Mouse (Mus musculus): ENCODE measurements around the gene Jph3. TPM values are rescaled to one million over a fixed set of nuclear protein-coding genes. Genes with fewer than 3 reads are reported as not detected.

Gene Jph3
- polyA plus RNA-seq, 1 experiment from 2014 or later, result 47.7 TPM

- no peak overlapping the region for H3K9ac ChIP-seq
- H3K27ac ChIP-seq, result no peak overlapping the region
- no peaks in the 10 kb centered on the region for H3K36me3 ChIP-seq
- H3K27me3 ChIP-seq, result 0 out of 2 replicates have a peak, but pooled peaks cover 5% of the 10 kb centered on the region
- H3K4me3 ChIP-seq, result no peak overlapping the region
- 54% methylated on average over 7 of the region's 7 CpGs for WGBS
- H3K9me3 ChIP-seq (replicated peaks), result no peaks in the 10 kb centered on the region
- H3K4me1 ChIP-seq, result peaks cover 7% of the 10 kb centered on the region; the same call in 1 of the 2 replicates
- no peak overlapping the region for H3K4me2 ChIP-seq (replicated peaks)
- peak; percentile 51; the same call in 1 of the 2 replicates for ATAC-seq (ENCODE audit: low FRiP score)
Observed at GRCm38 (mm10) chr8:121762999-121763699, 33.7 kb downstream of the Jph3 start.

GRCm38 (mm10) chr8:121763700-121764013 lies 34.2 kb downstream of the Jph3 start:
- Histone ChIP-seq H3K27me3 (0 out of 2 replicates have a peak, but pooled peaks cover 5% of the 10 kb centered on the region), H3K27ac (no peak overlapping the region), H3K4me3 (no peak overlapping the region), H3K36me3 (no peaks in the 10 kb centered on the region), H3K4me1 (peaks cover 7% of the 10 kb centered on the region; the same call in 1 of the 2 replicates), H3K9ac (no peak overlapping the region), H3K9me3 (replicated peaks) (no peaks in the 10 kb centered on the region), H3K4me2 (replicated peaks) (no peak overlapping the region)
- whole genome bisulfite sequencing, result 71% methylated on average over 9 of the region's 9 CpGs
- ATAC-seq (ENCODE audit: low FRiP score), result peak; percentile 42; the same call in 1 of the 2 replicates

- 72% methylated on average over 7 of the region's 7 CpGs for WGBS
- Histone ChIP-seq H3K27ac (no peak overlapping the region), H3K4me2 (replicated peaks) (no peak overlapping the region), H3K27me3 (0 out of 2 replicates have a peak, but pooled peaks cover 1% of the 10 kb centered on the region), H3K4me1 (peaks cover 19% of the 10 kb centered on the region), H3K9ac (no peak overlapping the region), H3K36me3 (no peaks in the 10 kb centered on the region), H3K9me3 (replicated peaks) (no peaks in the 10 kb centered on the region), H3K4me3 (no peak overlapping the region)
- no peak for ATAC-seq (ENCODE audit: low FRiP score)
Observed at GRCm38 (mm10) chr8:121765594-121766138, 36.2 kb downstream of the Jph3 start.

GRCm38 (mm10) chr8:121769095-121769494 lies 39.7 kb downstream of the Jph3 start:
- H3K9me3 ChIP-seq (replicated peaks), result no peaks in the 10 kb centered on the region
- H3K27me3 ChIP-seq, result no peaks in the 10 kb centered on the region
- no peak for ATAC-seq (ENCODE audit: low FRiP score)
- H3K4me3 ChIP-seq, result no peak overlapping the region
- no peaks in the 10 kb centered on the region for H3K36me3 ChIP-seq
- no peak overlapping the region for H3K27ac ChIP-seq
- no peak overlapping the region for H3K4me2 ChIP-seq (replicated peaks)
- peaks cover 27% of the 10 kb centered on the region for H3K4me1 ChIP-seq
- H3K9ac ChIP-seq, result no peak overlapping the region
- WGBS, result 63% methylated on average over 3 of the region's 3 CpGs

- no peaks in the 10 kb centered on the region for H3K9me3 ChIP-seq (replicated peaks)
- H3K9ac ChIP-seq, result no peak overlapping the region
- no peaks in the 10 kb centered on the region for H3K27me3 ChIP-seq
- H3K36me3 ChIP-seq, result no peaks in the 10 kb centered on the region
- WGBS, result 97% methylated on average over 2 of the region's 2 CpGs
- no peak for ATAC-seq (ENCODE audit: low FRiP score)
- no peak overlapping the region for H3K27ac ChIP-seq
- H3K4me2 ChIP-seq (replicated peaks), result no peak overlapping the region
- H3K4me3 ChIP-seq, result no peak overlapping the region
- H3K4me1 ChIP-seq, result peaks cover 27% of the 10 kb centered on the region
Observed at GRCm38 (mm10) chr8:121769621-121770020, 40.2 kb downstream of the Jph3 start.

GRCm38 (mm10) chr8:121770845-121771752 lies 41.7 kb downstream of the Jph3 start:
- 22% methylated on average over 19 of the region's 19 CpGs for WGBS
- Histone ChIP-seq H3K9me3 (replicated peaks) (no peaks in the 10 kb centered on the region), H3K4me1 (peaks cover 27% of the 10 kb centered on the region), H3K27me3 (no peaks in the 10 kb centered on the region), H3K4me3 (no peak overlapping the region), H3K36me3 (no peaks in the 10 kb centered on the region), H3K27ac (peak overlapping the region; percentile 66; the same call in 1 of the 2 replicates), H3K9ac (0 out of 2 replicates have a peak overlapping the region, but pooled peaks have one; percentile 37), H3K4me2 (replicated peaks) (peak overlapping the region; percentile 36)
- ATAC-seq (ENCODE audit: low FRiP score), result peak; percentile 84

- Histone ChIP-seq H3K27me3 (no peaks in the 10 kb centered on the region), H3K27ac (no peak overlapping the region), H3K9me3 (replicated peaks) (no peaks in the 10 kb centered on the region), H3K36me3 (no peaks in the 10 kb centered on the region), H3K4me3 (no peak overlapping the region), H3K4me2 (replicated peaks) (no peak overlapping the region), H3K9ac (no peak overlapping the region), H3K4me1 (peaks cover 27% of the 10 kb centered on the region)
- no peak for ATAC-seq (ENCODE audit: low FRiP score)
- 91% methylated on average over 12 of the region's 12 CpGs for WGBS
Observed at GRCm38 (mm10) chr8:121773876-121774275, 44.5 kb downstream of the Jph3 start.

- WGBS, result 73% methylated on average over 5 of the region's 5 CpGs
- ATAC-seq (ENCODE audit: low FRiP score), result no peak
Observed at GRCm38 (mm10) chr8:121782493-121782892, 53.1 kb downstream of the Jph3 start.

GRCm38 (mm10) chr8:121786542-121786941 lies 57.1 kb downstream of the Jph3 start:
- Histone ChIP-seq H3K36me3 (peaks cover 10% of the 10 kb centered on the region; the same call in 1 of the 2 replicates), H3K4me2 (replicated peaks) (no peak overlapping the region), H3K9ac (no peak overlapping the region), H3K4me1 (no peaks in the 10 kb centered on the region; the same call in 1 of the 2 replicates), H3K4me3 (no peak overlapping the region), H3K9me3 (replicated peaks) (no peaks in the 10 kb centered on the region), H3K27ac (no peak overlapping the region), H3K27me3 (no peaks in the 10 kb centered on the region)
- ATAC-seq (ENCODE audit: low FRiP score), result no peak
- 60% methylated on average over 10 of the region's 10 CpGs for WGBS

More at GRCm38 (mm10) chr8:121782493-121782892, 53.1 kb downstream of the Jph3 start:
- Histone ChIP-seq H3K4me2 (replicated peaks) (no peak overlapping the region), H3K4me1 (no peaks in the 10 kb centered on the region; the same call in none of the 2 replicates), H3K36me3 (peaks cover 4% of the 10 kb centered on the region; the same call in 1 of the 2 replicates), H3K27me3 (no peaks in the 10 kb centered on the region), H3K9me3 (replicated peaks) (no peaks in the 10 kb centered on the region), H3K4me3 (no peak overlapping the region), H3K9ac (no peak overlapping the region), H3K27ac (no peak overlapping the region)

- WGBS, result 85% methylated on average over 8 of the region's 8 CpGs
- Histone ChIP-seq H3K9ac (no peak overlapping the region), H3K27ac (no peak overlapping the region), H3K36me3 (peaks cover 16% of the 10 kb centered on the region; the same call in 1 of the 2 replicates), H3K4me1 (no peaks in the 10 kb centered on the region; the same call in 1 of the 2 replicates), H3K27me3 (no peaks in the 10 kb centered on the region), H3K4me2 (replicated peaks) (no peak overlapping the region), H3K9me3 (replicated peaks) (no peaks in the 10 kb centered on the region), H3K4me3 (no peak overlapping the region)
- ATAC-seq (ENCODE audit: low FRiP score), result no peak
Observed at GRCm38 (mm10) chr8:121788786-121789185, 59.4 kb downstream of the Jph3 start.

- Histone ChIP-seq H3K27me3 (no peaks in the 10 kb centered on the region), H3K4me1 (no peaks in the 10 kb centered on the region; the same call in 1 of the 2 replicates), H3K9me3 (replicated peaks) (no peaks in the 10 kb centered on the region), H3K4me3 (no peak overlapping the region), H3K9ac (no peak overlapping the region), H3K36me3 (peaks cover 38% of the 10 kb centered on the region), H3K4me2 (replicated peaks) (no peak overlapping the region), H3K27ac (no peak overlapping the region)
- 88% methylated on average over 7 of the region's 7 CpGs for WGBS
- ATAC-seq (ENCODE audit: low FRiP score), result no peak
Observed at GRCm38 (mm10) chr8:121792159-121792558, 62.7 kb downstream of the Jph3 start.

- H3K27me3 ChIP-seq, result no peaks in the 10 kb centered on the region
- H3K36me3 ChIP-seq, result peaks cover 43% of the 10 kb centered on the region
- ATAC-seq (ENCODE audit: low FRiP score), result no peak
- no peak overlapping the region for H3K4me3 ChIP-seq
- H3K27ac ChIP-seq, result no peak overlapping the region
- no peak overlapping the region for H3K4me2 ChIP-seq (replicated peaks)
- no peaks in the 10 kb centered on the region; the same call in 1 of the 2 replicates for H3K4me1 ChIP-seq
- H3K9me3 ChIP-seq (replicated peaks), result no peaks in the 10 kb centered on the region
- WGBS, result 82% methylated on average over 4 of the region's 4 CpGs
- H3K9ac ChIP-seq, result no peak overlapping the region
Observed at GRCm38 (mm10) chr8:121792627-121793026, 63.2 kb downstream of the Jph3 start.

Data from hindbrain, embryonic 12.5 days (tissue).